Mouse (Mus musculus): ENCODE results near the gene Exosc8. TPM values are rescaled to one million over a fixed set of nuclear protein-coding genes. Genes with fewer than 3 reads are reported as not detected.

Gene Exosc8
- polyA plus RNA-seq, 2 experiments: 64.1 to 84.5 TPM

DNA sequence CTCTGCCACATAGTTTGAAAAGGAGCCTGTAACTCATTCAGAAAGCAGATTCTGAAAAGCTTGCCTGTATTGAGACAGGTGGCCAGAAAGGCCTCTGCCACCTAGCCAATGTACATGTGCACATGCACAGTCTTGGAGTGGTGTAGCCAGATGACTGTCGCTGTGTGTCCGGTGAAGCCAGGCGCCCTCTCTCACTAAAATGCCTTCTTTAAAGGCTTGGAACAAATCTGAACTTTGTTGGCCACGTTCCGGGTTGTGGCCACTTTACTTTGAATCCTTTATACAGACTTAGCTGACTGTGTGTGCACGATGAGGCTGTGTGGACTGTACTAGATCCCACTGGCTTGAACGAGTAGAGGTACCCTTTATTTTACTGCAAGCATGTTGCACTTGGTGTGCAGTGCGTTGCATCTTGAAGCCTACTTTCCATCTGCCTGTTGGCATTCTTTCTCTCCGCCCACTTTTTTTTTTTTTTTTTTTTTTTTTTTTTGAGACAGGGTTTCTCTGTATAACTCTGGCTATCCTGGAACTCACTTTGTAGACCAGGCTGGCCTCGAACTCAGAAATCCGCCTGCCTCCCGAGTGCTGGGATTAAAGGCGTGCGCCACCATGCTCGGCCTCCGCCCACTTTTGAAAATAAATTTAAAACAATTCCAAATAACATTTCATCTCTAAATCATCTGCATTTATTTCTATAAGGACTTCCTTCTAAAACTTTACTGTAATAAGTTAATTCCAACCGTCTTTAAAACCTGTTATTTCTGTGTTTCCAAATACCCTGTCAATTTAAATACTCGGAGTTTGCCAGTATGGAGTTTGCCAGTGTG lies 1.1 kb upstream of the Exosc8 start:
- Histone ChIP-seq H3K27ac (peak overlapping the region; percentile 23; the same call in 1 of the 2 replicates), H3K4me2 (ENCODE audit: low read depth) (peak overlapping the region; percentile 86), H3K4me3 (ENCODE audit: insufficient read depth in 1 of 2, low read depth in 2 of 2, low read length in 2 of 2) (peak overlapping the region; percentile 82 to 89), H3K36me3 (replicated peaks; ENCODE audit: control insufficient read depth, insufficient read depth, low read depth) (peaks cover 14% of the 10 kb centered on the region), H3K27me3 (ENCODE audit: control insufficient read depth, insufficient read depth, low read length) (no peaks in the 10 kb centered on the region), H3K9me3 (ENCODE audit: control insufficient read depth, low read length) (no peaks in the 10 kb centered on the region), H3K4me1 (replicated peaks; ENCODE audit: control insufficient read depth in 2 of 2, insufficient read depth in 2 of 2, low read length in 1 of 2) (peaks cover 4 to 12% of the 10 kb centered on the region in 2 experiments; a peak in 3 of 4 replicates), H3K9ac (replicated peaks) (peak overlapping the region; percentile 89)
- ATAC-seq (ENCODE audit: insufficient read depth): no peak
- TF ChIP-seq EP300 (IDR thresholded peaks at IDR 0.05; ENCODE audit: low read depth): no peak
- no peak for TF ChIP-seq CTCF (IDR thresholded peaks at IDR 0.05; ENCODE audit: low read depth)
- WGBS (ENCODE audit: insufficient replicate concordance): 38% methylated on average over 18 of the region's 18 CpGs
- no peak for DNase-seq (ENCODE audit: low read depth in 3 of 3, low spot score in 3 of 3)

- Histone ChIP-seq H3K27ac (peak overlapping the region; percentile 92), H3K27me3 (ENCODE audit: control insufficient read depth, insufficient read depth, low read length) (no peaks in the 10 kb centered on the region), H3K36me3 (replicated peaks; ENCODE audit: control insufficient read depth, insufficient read depth, low read depth) (peaks cover 26% of the 10 kb centered on the region), H3K4me3 (ENCODE audit: insufficient read depth in 1 of 2, low read depth in 2 of 2, low read length in 2 of 2) (peak overlapping the region; percentile 76 to 82), H3K9me3 (ENCODE audit: control insufficient read depth, low read length) (no peaks in the 10 kb centered on the region), H3K4me2 (ENCODE audit: low read depth) (peak overlapping the region; percentile 86), H3K9ac (replicated peaks) (peak overlapping the region; percentile 89), H3K4me1 (replicated peaks; ENCODE audit: control insufficient read depth in 2 of 2, insufficient read depth in 2 of 2, low read length in 1 of 2) (peaks cover 4 to 12% of the 10 kb centered on the region in 2 experiments; a peak in 3 of 4 replicates)
- TF ChIP-seq EP300 (IDR thresholded peaks at IDR 0.05; ENCODE audit: low read depth): no peak
- under 1% methylated on average over 83 of the region's 84 CpGs for WGBS (ENCODE audit: insufficient replicate concordance)
- DNase-seq (ENCODE audit: low read depth in 3 of 3, low spot score in 3 of 3) (peak; percentile 70), ATAC-seq (ENCODE audit: insufficient read depth) (peak; percentile 93)
These were observed 564 bp downstream of the Exosc8 start for GRCm38 (mm10) chr3:54734411-54735246.

DNA sequence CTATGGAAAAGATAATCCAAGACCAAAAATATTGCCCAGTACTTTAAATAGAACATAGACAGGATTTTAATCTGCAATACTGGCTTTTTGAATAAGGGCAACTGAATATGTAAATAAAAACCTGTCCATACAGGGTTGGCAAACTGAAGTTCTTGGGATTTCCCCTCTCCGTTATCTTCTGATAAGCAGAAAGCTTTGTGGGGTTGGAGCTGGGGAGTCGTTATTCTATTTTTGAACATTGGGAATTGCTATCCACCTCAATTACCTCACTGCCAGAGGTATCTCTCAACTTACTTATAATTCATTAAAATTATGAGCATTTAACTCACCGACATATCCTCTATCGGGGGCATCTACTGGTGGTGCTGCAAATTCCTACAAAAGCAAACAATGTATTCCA lies 2.8 kb downstream of the Exosc8 start:
- Histone ChIP-seq H3K4me1 (replicated peaks; ENCODE audit: control insufficient read depth in 2 of 2, insufficient read depth in 2 of 2, low read length in 1 of 2) (peaks cover 4 to 12% of the 10 kb centered on the region in 2 experiments; a peak in 3 of 4 replicates), H3K9me3 (ENCODE audit: control insufficient read depth, low read length) (no peaks in the 10 kb centered on the region), H3K9ac (replicated peaks) (no peak overlapping the region), H3K27me3 (ENCODE audit: control insufficient read depth, insufficient read depth, low read length) (no peaks in the 10 kb centered on the region), H3K27ac (no peak overlapping the region), H3K4me3 (ENCODE audit: insufficient read depth in 1 of 2, low read depth in 2 of 2, low read length in 2 of 2) (no peak overlapping the region), H3K36me3 (replicated peaks; ENCODE audit: control insufficient read depth, insufficient read depth, low read depth) (peaks cover 48% of the 10 kb centered on the region), H3K4me2 (ENCODE audit: low read depth) (no peak overlapping the region)
- ATAC-seq (ENCODE audit: insufficient read depth) (no peak), DNase-seq (ENCODE audit: low read depth in 3 of 3, low spot score in 3 of 3) (no peak)
- WGBS (ENCODE audit: insufficient replicate concordance): 62% methylated on average over 4 of the region's 4 CpGs
- TF ChIP-seq EP300 (IDR thresholded peaks at IDR 0.05; ENCODE audit: low read depth) (no peak), CTCF (IDR thresholded peaks at IDR 0.05; ENCODE audit: low read depth) (no peak)

DNA sequence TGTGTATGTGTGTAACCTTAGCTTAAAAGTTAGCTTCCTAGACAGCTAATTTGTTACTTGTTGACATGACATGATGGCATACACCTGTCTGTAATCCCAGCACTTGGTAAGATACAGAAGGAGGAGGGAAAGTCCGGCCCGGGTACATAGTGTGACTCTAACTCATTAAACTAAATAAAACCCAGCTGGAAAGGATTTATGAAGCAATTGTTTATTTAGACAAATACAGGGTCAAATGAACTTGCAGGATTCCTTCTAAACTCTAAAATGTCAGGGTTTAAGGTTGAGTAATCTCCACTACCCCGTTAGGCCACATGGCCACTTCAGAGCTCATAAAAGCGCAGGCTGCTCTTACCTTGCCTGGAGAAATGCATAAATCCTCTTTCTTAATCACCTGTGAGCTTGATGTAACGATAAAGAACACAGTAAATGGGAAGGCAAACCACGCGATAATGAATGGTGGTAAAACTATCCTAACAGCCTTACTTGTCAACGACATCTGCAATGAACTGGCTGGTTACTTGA lies 3.5 kb downstream of the Exosc8 start:
- peaks cover 4 to 12% of the 10 kb centered on the region in 2 experiments; a peak in 3 of 4 replicates for H3K4me1 ChIP-seq (replicated peaks; ENCODE audit: control insufficient read depth in 2 of 2, insufficient read depth in 2 of 2, low read length in 1 of 2)
- no peak for ATAC-seq (ENCODE audit: insufficient read depth)
- H3K36me3 ChIP-seq (replicated peaks; ENCODE audit: control insufficient read depth, insufficient read depth, low read depth): peaks cover 49% of the 10 kb centered on the region
- no peak overlapping the region for H3K9ac ChIP-seq (replicated peaks)
- no peak overlapping the region for H3K4me2 ChIP-seq (ENCODE audit: low read depth)
- no peak for DNase-seq (ENCODE audit: low read depth in 3 of 3, low spot score in 3 of 3)
- WGBS (ENCODE audit: insufficient replicate concordance): 89% methylated on average over 8 of the region's 8 CpGs
- no peak overlapping the region for H3K4me3 ChIP-seq (ENCODE audit: insufficient read depth in 1 of 2, low read depth in 2 of 2, low read length in 2 of 2)
- no peaks in the 10 kb centered on the region for H3K9me3 ChIP-seq (ENCODE audit: control insufficient read depth, low read length)
- H3K27ac ChIP-seq: no peak overlapping the region
- TF ChIP-seq EP300 (IDR thresholded peaks at IDR 0.05; ENCODE audit: low read depth) (no peak), CTCF (IDR thresholded peaks at IDR 0.05; ENCODE audit: low read depth) (no peak)
- H3K27me3 ChIP-seq (ENCODE audit: control insufficient read depth, insufficient read depth, low read length): no peaks in the 10 kb centered on the region

Data from liver, embryonic 14.5 days (tissue).